In genomic region chr6:94390403-94390802, GRCm38 (mm10) we compare ENCODE assay signal across 12 mouse cellular contexts.
DNase-seq lines count a peak whose midpoint lies in the region; ATAC-seq and TF ChIP-seq lines count a peak whose summit lies in the region.
"Had no signal": no experiment of that assay in that cellular context is flagged by ENCODE, and none has a peak within 500 bp of the region (broad histone marks: within the 10 kb centered on the region; RNA-seq: fewer than 3 reads in every experiment).

No protein-coding gene starts in this region.

- 55% methylated on average over 2 of the region's 2 CpGs for WGBS in heart, adult 2 months
- WGBS in intestine, embryonic 16.5 days = 52% methylated on average over 2 of the region's 2 CpGs

- no peak overlapping the region for H3K4me3 ChIP-seq in heart, adult 2 months
- no peak overlapping the region for H3K4me3 ChIP-seq in intestine, embryonic 16.5 days (ENCODE audit: low read length)
- H3K4me3 ChIP-seq: forebrain, embryonic 12.5 days; limb, embryonic 13.5 days; midbrain, embryonic 13.5 days had no signal

- H3K36me3 ChIP-seq in heart, adult 2 months (ENCODE audit: control insufficient read depth, insufficient read depth, low read length) = peaks cover 2% of the 10 kb centered on the region; the same call in 1 of the 2 replicates
- no peaks in the 10 kb centered on the region for H3K36me3 ChIP-seq in intestine, embryonic 16.5 days (ENCODE audit: control insufficient read depth, insufficient read depth, low read length)
- H3K36me3 ChIP-seq: forebrain, embryonic 12.5 days; G1E; limb, embryonic 13.5 days; midbrain, embryonic 13.5 days had no signal

- TF ChIP-seq EP300 in heart, adult 2 months (IDR thresholded peaks at IDR 0.05; ENCODE audit: insufficient read depth, low read depth, low read length) = no peak

- no peaks in the 10 kb centered on the region for H3K27me3 ChIP-seq in heart, adult 2 months (ENCODE audit: control insufficient read depth, insufficient read depth, low read length)
- H3K27me3 ChIP-seq in intestine, embryonic 16.5 days (replicated peaks; ENCODE audit: control insufficient read depth, insufficient read depth, low read length) = no peaks in the 10 kb centered on the region
- H3K27me3 ChIP-seq: forebrain, embryonic 12.5 days; limb, embryonic 13.5 days; midbrain, embryonic 13.5 days had no signal

- no peaks in the 10 kb centered on the region for H3K79me2 ChIP-seq in heart, adult 2 months (replicated peaks; ENCODE audit: control insufficient read depth, insufficient read depth, low read length)

- ATAC-seq in intestine, embryonic 16.5 days = peak; percentile 92
- no peak for ATAC-seq in monocyte, adult 5-6 weeks (replicated peaks; ENCODE audit: insufficient number of reproducible peaks, low FRiP score, low TSS enrichment, poor library complexity, severe bottlenecking)
- ATAC-seq: midbrain, embryonic 13.5 days had no signal

- peak overlapping the region; percentile 34; the same call in 1 of the 2 replicates for H3K4me2 ChIP-seq in intestine, embryonic 16.5 days (ENCODE audit: low read depth, low read length)
- H3K4me2 ChIP-seq: forebrain, embryonic 12.5 days; limb, embryonic 13.5 days; midbrain, embryonic 13.5 days had no signal

- intact Hi-C loops in heart, adult 2 months (cut with DNase I) = no loop called here

- no peak overlapping the region for H3K9ac ChIP-seq in heart, adult 2 months (ENCODE audit: low read depth, low read length)
- H3K9ac ChIP-seq in intestine, embryonic 16.5 days (ENCODE audit: low read depth, low read length) = no peak overlapping the region
- H3K9ac ChIP-seq: forebrain, embryonic 12.5 days; limb, embryonic 13.5 days; midbrain, embryonic 13.5 days had no signal

- no peak for TF ChIP-seq CTCF in heart, adult 2 months (IDR thresholded peaks at IDR 0.05)

- H3K4me1 ChIP-seq in heart, adult 2 months (ENCODE audit: control insufficient read depth, insufficient read depth, low read length) = peaks cover 5% of the 10 kb centered on the region
- H3K4me1 ChIP-seq in intestine, embryonic 16.5 days (ENCODE audit: control insufficient read depth, insufficient read depth, low read length) = peaks cover 19% of the 10 kb centered on the region
- H3K4me1 ChIP-seq: forebrain, embryonic 12.5 days; midbrain, embryonic 13.5 days had no signal

- H3K27ac ChIP-seq in heart, adult 2 months = peak overlapping the region; percentile 36
- H3K27ac ChIP-seq in intestine, embryonic 16.5 days (ENCODE audit: low read length) = peak overlapping the region; percentile 86
- H3K27ac ChIP-seq: forebrain, embryonic 12.5 days; limb, embryonic 13.5 days; midbrain, embryonic 13.5 days had no signal

- no peaks in the 10 kb centered on the region for H3K9me3 ChIP-seq in intestine, embryonic 16.5 days (ENCODE audit: control insufficient read depth, low read length)
- H3K9me3 ChIP-seq: forebrain, embryonic 12.5 days; G1E; limb, embryonic 13.5 days; midbrain, embryonic 13.5 days had no signal

- TF ChIP-seq POLR2A in heart, adult 2 months (IDR thresholded peaks at IDR 0.05; ENCODE audit: insufficient read depth, low read depth, low read length) = no peak

- DNase-seq in heart, adult 2 months = no peak
- DNase-seq in heart, adult 9 months (ENCODE audit: low spot score in 2 of 2) = no peak
- DNase-seq in kidney, postnatal 36 days = peak; percentile 74 to 90
- peak; percentile 21 for DNase-seq in lung, postnatal 14 days
- no peak for DNase-seq in adrenal gland, postnatal 36 days
- no peak for DNase-seq in frontal cortex, postnatal 25 days (ENCODE audit: low spot score in 2 of 2)

Comparison
In these comparisons a context has a peak if more than half of its experiments do, and no peak if none do; other contexts are left out.
1. DNase-seq: peak in kidney, postnatal 36 days (2 of 2) and lung, postnatal 14 days (single experiment); none in heart, adult 2 months (0 of 2), heart, adult 9 months (0 of 2), adrenal gland, postnatal 36 days (0 of 2) and frontal cortex, postnatal 25 days (0 of 2).